Mouse (Mus musculus) ES-E14 (cell line): ENCODE data around the gene Tyw5. TPM values are rescaled to one million over a fixed set of nuclear protein-coding genes. Genes with fewer than 3 reads are reported as not detected.
A peak's percentile ranks its signal among the peaks of the same experiment; 100 is the strongest.

Experiments
- DNase-seq: peaks from one replicate; pipeline ENCODE4 v3.0.0-alpha.2; 2013; ENCODE audit warnings: low read depth, low spot score
- H3K27ac ChIP-seq: 2 replicates; pipeline ENCODE4 v1.5.1; 2012; ENCODE audit warnings: low read depth, mild to moderate bottlenecking, low read length, moderate library complexity, mixed read lengths; ENCODE audit not compliant: poor library complexity, insufficient read depth, severe bottlenecking
- H3K36me3 ChIP-seq: 2 replicates; pipeline ENCODE4 v1.6.1; 2012; ENCODE audit warnings: mild to moderate bottlenecking, low read length, moderate library complexity, mixed read lengths; ENCODE audit not compliant: control insufficient read depth, poor library complexity, insufficient read depth, severe bottlenecking
- H3K4me1 ChIP-seq, 2 experiments: fragments of 150-350 bp in 1 of 2; sonication (generic) in 1 of 2; 2 replicates each; pipeline ENCODE4 v1.6.1; 2012; ENCODE audit warnings: low read length in 2 of 2, mild to moderate bottlenecking in 1 of 2, mixed read lengths in 1 of 2; ENCODE audit not compliant: control insufficient read depth in 2 of 2, insufficient read depth in 2 of 2, poor library complexity in 1 of 2
- H3K4me3 ChIP-seq, 2 experiments: fragments of 150-350 bp in 1 of 2; sonication (generic) in 1 of 2; 2 replicates each; pipeline ENCODE4 v1.5.1; 2012; ENCODE audit warnings: low read length in 2 of 2, low read depth in 1 of 2, mild to moderate bottlenecking in 1 of 2, mixed read lengths in 1 of 2; ENCODE audit not compliant: insufficient read depth in 1 of 2, poor library complexity in 1 of 2, severe bottlenecking in 1 of 2
- H3K9ac ChIP-seq: 2 replicates; pipeline ENCODE4 v1.6.1; 2012; ENCODE audit warnings: low read depth, mild to moderate bottlenecking, low read length, mixed read lengths; ENCODE audit not compliant: poor library complexity, insufficient read depth, severe bottlenecking
- H3K9me3 ChIP-seq: fragments of 150-350 bp; sonication (generic); 2 replicates; pipeline ENCODE4 v1.6.1; 2012; ENCODE audit warnings: low read depth, mild to moderate bottlenecking, low read length; ENCODE audit not compliant: control insufficient read depth, insufficient read depth
- CHD2 ChIP-seq: IDR thresholded peaks from 2 replicates; pipeline ENCODE4 v1.6.1; 2014; ENCODE audit warnings: mild to moderate bottlenecking, low read depth, low read length, inconsistent platforms
- MAFK ChIP-seq: IDR thresholded peaks from 2 replicates; pipeline ENCODE4 v1.6.1; 2014; ENCODE audit warnings: mild to moderate bottlenecking, low read depth, low read length, inconsistent platforms; ENCODE audit not compliant: insufficient read depth
- ZC3H11A ChIP-seq: IDR thresholded peaks from 2 replicates; pipeline ENCODE4 v1.6.1; 2012; ENCODE audit warnings: low read depth, mild to moderate bottlenecking, inconsistent platforms, low read length, borderline replicate concordance
- ZNF384 ChIP-seq: IDR thresholded peaks from 2 replicates; pipeline ENCODE4 v1.6.1; 2012; ENCODE audit warnings: low read depth, low read length, inconsistent platforms
- in situ Hi-C, 2 experiments: fragments of 600-800 bp; cut with MboI; formaldehyde crosslinking; loops; one replicate each; pipeline ENCODE4 v1.15.1; 2025; ENCODE audit warnings: low sequenced_read_pairs in 2 of 2, inconsistent platforms in 1 of 2; ENCODE audit not compliant: unreplicated experiment in 2 of 2
- total RNA-seq: library from RNA; depleted of rRNA; stranded (reverse); fragments of 300-350 nt; gene quantifications from 2 replicates; pipeline ENCODE4 v1.2.3, GENCODE M21; 2012; rRNA removed

Gene Tyw5
- total RNA-seq, 1 experiment = 25.5 TPM

DNA sequence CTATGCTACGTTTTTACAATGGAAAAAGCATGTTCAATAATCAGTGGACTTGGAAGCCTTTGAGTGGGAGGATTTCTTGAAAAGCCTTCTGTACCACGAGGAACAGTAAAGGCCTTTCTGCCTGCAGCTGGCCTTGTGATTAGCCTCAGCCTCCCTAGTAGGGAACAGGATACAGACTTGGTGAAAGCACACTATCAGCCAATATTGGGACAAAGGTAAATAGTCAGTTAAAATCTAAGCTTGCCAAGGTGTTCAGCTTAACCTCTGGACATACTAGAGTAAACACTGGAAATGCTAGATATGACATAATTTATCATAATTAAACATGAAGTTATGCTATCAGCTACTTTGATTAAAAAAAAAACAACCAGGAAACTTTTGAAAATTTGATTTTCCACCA, 65.7 kb downstream of the Tyw5 start:
- Histone ChIP-seq H3K27ac (no peak overlapping the region), H3K9ac (no peak overlapping the region), H3K9me3 (no peaks in the 10 kb centered on the region), H3K4me3 (no peak overlapping the region), H3K36me3 (no peaks in the 10 kb centered on the region), H3K4me1 (peaks cover 3 to 7% of the 10 kb centered on the region in 2 experiments; a peak in 2 of 4 replicates)
- DNase-seq = no peak
- in situ Hi-C loops = no loop called here
- TF ChIP-seq MAFK (no peak), ZC3H11A (no peak), CHD2 (no peak)

DNA sequence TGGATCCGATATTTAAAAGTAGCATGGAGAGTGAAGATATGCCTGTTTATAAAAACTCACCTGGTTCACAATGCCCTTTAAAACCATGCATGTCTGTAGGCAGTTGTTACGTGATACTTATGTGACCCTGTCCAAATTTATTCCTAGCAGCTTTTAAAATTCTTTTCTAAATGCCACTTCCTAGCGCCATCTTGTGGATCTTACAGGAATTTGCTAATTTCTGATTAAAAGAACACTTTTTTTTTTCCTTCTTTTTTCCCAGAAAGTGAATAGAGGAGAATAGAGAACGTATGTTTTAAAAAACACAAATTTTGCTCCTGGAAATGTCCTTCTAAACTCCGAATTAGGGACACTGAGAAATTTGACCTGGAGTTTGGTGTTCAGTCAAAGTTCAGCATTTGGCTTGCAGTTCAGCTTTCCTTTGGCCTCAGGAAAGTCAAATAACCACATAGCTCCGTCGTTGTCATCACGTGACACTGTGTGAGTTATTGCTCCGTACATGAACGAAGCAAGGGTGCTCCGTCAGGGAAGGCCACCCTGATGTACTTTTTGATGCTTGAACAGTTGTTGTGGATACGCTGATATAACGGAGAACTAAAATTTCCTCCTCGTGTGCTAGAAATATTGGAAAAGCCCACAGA, 67.6 kb downstream of the Tyw5 start:
- no peaks in the 10 kb centered on the region for H3K9me3 ChIP-seq
- peaks cover 2 to 3% of the 10 kb centered on the region in 2 experiments; a peak in 2 of 4 replicates for H3K4me1 ChIP-seq
- DNase-seq = no peak
- H3K27ac ChIP-seq = no peak overlapping the region
- H3K9ac ChIP-seq = no peak overlapping the region
- in situ Hi-C loops = no loop called here
- H3K4me3 ChIP-seq = no peak overlapping the region
- H3K36me3 ChIP-seq = no peaks in the 10 kb centered on the region
- TF ChIP-seq MAFK = no peak
- peak; percentile 69; the same call in 1 of the 2 replicates for TF ChIP-seq ZNF384

Other genes with a start within 250 kb of the Tyw5 start
- 6.7 and 7.3 TPM in 2 replicates for gene 1700066M21Rik, start 29.5 kb downstream of the Tyw5 start, total RNA-seq
- gene Maip1, start 773 bp downstream of the Tyw5 start, total RNA-seq = 12.4 and 14.5 TPM in 2 replicates